Mouse (Mus musculus) ES-E14 (cell line): Measurements from ENCODE around the gene Tnip3. TPM values are rescaled to one million over a fixed set of nuclear protein-coding genes. Genes with fewer than 3 reads are reported as not detected.

Experiments used
- DNase-seq: peaks from one replicate; pipeline ENCODE4 v3.0.0-alpha.2; 2013; ENCODE audit warnings: low read depth, low spot score
- H3K27ac ChIP-seq: 2 replicates; pipeline ENCODE4 v1.5.1; 2012; ENCODE audit warnings: low read depth, mild to moderate bottlenecking, low read length, moderate library complexity, mixed read lengths; ENCODE audit not compliant: poor library complexity, insufficient read depth, severe bottlenecking
- H3K36me3 ChIP-seq: 2 replicates; pipeline ENCODE4 v1.6.1; 2012; ENCODE audit warnings: mild to moderate bottlenecking, low read length, moderate library complexity, mixed read lengths; ENCODE audit not compliant: control insufficient read depth, poor library complexity, insufficient read depth, severe bottlenecking
- H3K4me1 ChIP-seq, 2 experiments: fragments of 150-350 bp in 1 of 2; sonication (generic) in 1 of 2; 2 replicates each; pipeline ENCODE4 v1.6.1; 2012; ENCODE audit warnings: low read length in 2 of 2, mild to moderate bottlenecking in 1 of 2, mixed read lengths in 1 of 2; ENCODE audit not compliant: control insufficient read depth in 2 of 2, insufficient read depth in 2 of 2, poor library complexity in 1 of 2
- H3K4me3 ChIP-seq, 2 experiments: fragments of 150-350 bp in 1 of 2; sonication (generic) in 1 of 2; 2 replicates each; pipeline ENCODE4 v1.5.1; 2012; ENCODE audit warnings: low read length in 2 of 2, low read depth in 1 of 2, mild to moderate bottlenecking in 1 of 2, mixed read lengths in 1 of 2; ENCODE audit not compliant: insufficient read depth in 1 of 2, poor library complexity in 1 of 2, severe bottlenecking in 1 of 2
- H3K9ac ChIP-seq: 2 replicates; pipeline ENCODE4 v1.6.1; 2012; ENCODE audit warnings: low read depth, mild to moderate bottlenecking, low read length, mixed read lengths; ENCODE audit not compliant: poor library complexity, insufficient read depth, severe bottlenecking
- H3K9me3 ChIP-seq: fragments of 150-350 bp; sonication (generic); 2 replicates; pipeline ENCODE4 v1.6.1; 2012; ENCODE audit warnings: low read depth, mild to moderate bottlenecking, low read length; ENCODE audit not compliant: control insufficient read depth, insufficient read depth
- CHD2 ChIP-seq: IDR thresholded peaks from 2 replicates; pipeline ENCODE4 v1.6.1; 2014; ENCODE audit warnings: mild to moderate bottlenecking, low read depth, low read length, inconsistent platforms
- HCFC1 ChIP-seq: IDR thresholded peaks from 2 replicates; pipeline ENCODE4 v1.6.1; 2012; ENCODE audit warnings: low read length, inconsistent platforms, borderline replicate concordance; ENCODE audit not compliant: insufficient read depth
- MAFK ChIP-seq: IDR thresholded peaks from 2 replicates; pipeline ENCODE4 v1.6.1; 2014; ENCODE audit warnings: mild to moderate bottlenecking, low read depth, low read length, inconsistent platforms; ENCODE audit not compliant: insufficient read depth
- ZC3H11A ChIP-seq: IDR thresholded peaks from 2 replicates; pipeline ENCODE4 v1.6.1; 2012; ENCODE audit warnings: low read depth, mild to moderate bottlenecking, inconsistent platforms, low read length, borderline replicate concordance
- ZNF384 ChIP-seq: IDR thresholded peaks from 2 replicates; pipeline ENCODE4 v1.6.1; 2012; ENCODE audit warnings: low read depth, low read length, inconsistent platforms
- in situ Hi-C, 2 experiments: fragments of 600-800 bp; cut with MboI; formaldehyde crosslinking; loops; one replicate each; pipeline ENCODE4 v1.15.1; 2025; ENCODE audit warnings: low sequenced_read_pairs in 2 of 2, inconsistent platforms in 1 of 2; ENCODE audit not compliant: unreplicated experiment in 2 of 2
- total RNA-seq: library from RNA; depleted of rRNA; stranded (reverse); fragments of 300-350 nt; gene quantifications from 2 replicates; pipeline ENCODE4 v1.2.3, GENCODE M21; 2012; rRNA removed

The Tnip3 gene
- not detected in 2 replicates for total RNA-seq

DNA sequence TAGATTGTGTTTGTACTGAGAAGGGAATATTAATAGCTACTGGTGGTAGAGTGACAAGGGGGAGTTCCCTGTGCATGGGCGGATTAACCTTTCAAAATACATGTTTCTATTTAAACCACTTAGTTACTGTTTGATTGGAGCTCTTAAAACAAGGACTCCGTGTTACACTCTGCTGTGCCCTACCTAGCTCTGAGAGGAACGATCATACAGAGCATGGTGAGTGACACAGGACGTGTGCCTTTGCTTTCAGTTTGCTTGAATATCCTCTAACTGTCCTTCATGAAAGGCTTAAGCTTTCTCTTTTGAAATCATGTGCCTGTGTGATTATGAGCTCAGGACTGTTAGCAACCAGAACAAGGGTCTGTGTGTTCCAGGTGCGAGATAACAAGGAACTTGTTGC, at the start of gene Tnip3:
Tnip3 (plus strand) TSS at position 122 of the 400 bp plus-strand sequence.
- Histone ChIP-seq H3K9me3 (no peaks in the 10 kb centered on the region), H3K36me3 (no peaks in the 10 kb centered on the region), H3K4me3 (no peak within 1 kb of the TSS), H3K27ac (no peak within 1 kb of the TSS), H3K4me1 (no peaks in the 10 kb centered on the region), H3K9ac (no peak within 1 kb of the TSS)
- in situ Hi-C loops = no loop called here
- no peak for TF ChIP-seq HCFC1
- no peak for TF ChIP-seq ZNF384
- TF ChIP-seq MAFK = no peak
- no peak for TF ChIP-seq CHD2
- no peak for TF ChIP-seq ZC3H11A
- no peak for DNase-seq

- no peak overlapping the region for H3K4me3 ChIP-seq
- no peak overlapping the region for H3K9ac ChIP-seq
- in situ Hi-C loops = no loop called here
- no peaks in the 10 kb centered on the region for H3K36me3 ChIP-seq
- no peak overlapping the region for H3K27ac ChIP-seq
- no peak for DNase-seq
- no peaks in the 10 kb centered on the region for H3K4me1 ChIP-seq
- TF ChIP-seq ZC3H11A = no peak
- TF ChIP-seq MAFK = no peak
- TF ChIP-seq ZNF384 = no peak
- no peak for TF ChIP-seq CHD2
- no peak for TF ChIP-seq HCFC1
- H3K9me3 ChIP-seq = no peaks in the 10 kb centered on the region
These were observed 26.3 kb upstream of the Tnip3 start for GRCm38 (mm10) chr6:65498786-65499185.

DNA sequence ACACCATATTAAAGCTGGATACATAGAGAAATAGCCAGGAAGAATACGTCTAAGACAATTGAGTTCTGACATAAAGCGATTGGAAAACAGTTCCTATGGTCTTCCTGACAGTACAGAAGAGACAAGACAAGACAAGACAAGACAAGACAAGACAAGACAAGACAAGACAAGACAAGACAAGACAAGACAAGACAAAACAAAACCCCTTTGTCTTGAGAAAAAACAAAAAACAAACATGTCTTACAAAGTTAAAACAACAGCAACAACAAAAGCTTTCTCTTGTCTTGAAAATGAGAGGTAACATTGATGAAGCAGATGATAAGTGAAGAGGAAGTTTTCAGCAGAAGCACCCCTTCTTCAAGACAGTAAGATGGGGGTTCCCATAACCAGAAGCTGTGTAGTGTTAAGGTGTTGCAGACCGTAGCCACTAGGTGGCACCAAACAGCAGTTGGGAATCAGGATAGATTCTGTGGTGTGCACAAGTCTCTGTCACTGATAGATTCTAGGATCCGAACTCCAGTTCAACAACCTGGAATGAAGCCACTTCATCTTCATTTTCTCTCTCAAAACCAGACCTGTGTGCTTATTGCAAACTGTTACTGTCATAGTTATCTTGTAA, 15.0 kb upstream of the Tnip3 start:
- Histone ChIP-seq H3K9ac (no peak overlapping the region), H3K9me3 (no peaks in the 10 kb centered on the region), H3K4me1 (no peaks in the 10 kb centered on the region), H3K27ac (no peak overlapping the region), H3K4me3 (no peak overlapping the region), H3K36me3 (no peaks in the 10 kb centered on the region)
- no peak for TF ChIP-seq ZNF384
- no peak for TF ChIP-seq CHD2
- TF ChIP-seq HCFC1 = no peak
- TF ChIP-seq ZC3H11A = 0 out of 2 replicates have a peak, but pooled peaks have one; percentile 17
- TF ChIP-seq MAFK = no peak
- DNase-seq = peak; percentile 40
- in situ Hi-C loops = no loop called here

GRCm38 (mm10) chr6:65513813-65514212, 11.3 kb upstream of the Tnip3 start:
- in situ Hi-C loops = no loop called here
- TF ChIP-seq ZC3H11A (no peak), CHD2 (no peak), MAFK (no peak), HCFC1 (no peak), ZNF384 (no peak)
- Histone ChIP-seq H3K36me3 (no peaks in the 10 kb centered on the region), H3K9me3 (no peaks in the 10 kb centered on the region), H3K9ac (no peak overlapping the region), H3K4me1 (no peaks in the 10 kb centered on the region), H3K4me3 (no peak overlapping the region), H3K27ac (no peak overlapping the region)
- DNase-seq = no peak

- DNase-seq = no peak
These were observed 8.4 kb upstream of the Tnip3 start for GRCm38 (mm10) chr6:65516759-65517158.

More at GRCm38 (mm10) chr6:65516759-65517158, 8.4 kb upstream of the Tnip3 start:
- H3K9me3 ChIP-seq = no peaks in the 10 kb centered on the region
- H3K27ac ChIP-seq = no peak overlapping the region
- no peaks in the 10 kb centered on the region for H3K36me3 ChIP-seq
- H3K4me1 ChIP-seq = no peaks in the 10 kb centered on the region
- in situ Hi-C loops = no loop called here
- TF ChIP-seq MAFK = no peak
- no peak for TF ChIP-seq ZNF384
- no peak for TF ChIP-seq HCFC1
- no peak for TF ChIP-seq ZC3H11A
- no peak for TF ChIP-seq CHD2
- no peak overlapping the region for H3K9ac ChIP-seq
- H3K4me3 ChIP-seq = no peak overlapping the region
